Mouse (Mus musculus) thymus, adult 2 months (tissue): ENCODE results near the gene Fem1b.

Source experiments
- CTCF ChIP-seq: fragments of 200-500 bp; IDR thresholded peaks from 2 replicates; pipeline ENCODE4 v1.5.1; 2012; ENCODE audit warnings: mild to moderate bottlenecking, control low read depth, low read length, moderate library complexity, borderline replicate concordance; ENCODE audit not compliant: control insufficient read depth, poor library complexity, insufficient read depth; ENCODE audit errors: extremely low read depth
- POLR2A ChIP-seq: fragments of 200-500 bp; IDR thresholded peaks from 2 replicates; pipeline ENCODE4 v1.6.1; 2012; ENCODE audit warnings: mild to moderate bottlenecking, low read length, control low read depth, moderate library complexity; ENCODE audit not compliant: control insufficient read depth, poor library complexity, insufficient read depth; ENCODE audit errors: extremely low read depth

DNA sequence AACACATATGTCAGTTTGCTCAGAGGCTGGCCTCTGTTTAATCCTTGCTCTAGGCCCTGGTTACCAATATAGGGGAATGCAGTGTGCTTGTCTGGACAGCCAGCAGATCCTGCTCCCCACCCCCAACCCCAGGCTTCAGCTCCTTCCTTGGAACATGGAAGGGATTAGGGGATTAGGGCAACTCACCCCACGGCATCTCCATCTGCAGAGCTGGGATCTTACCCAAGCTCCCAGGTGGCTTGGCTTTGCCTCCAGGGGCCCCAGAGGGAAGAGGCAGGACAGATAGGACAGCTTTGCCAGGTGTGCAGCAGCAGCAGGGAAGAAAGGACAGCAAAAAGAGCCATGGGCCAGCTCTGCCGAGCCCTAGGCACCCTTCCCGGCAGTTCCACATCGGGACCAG is 49.1 kb upstream of the Fem1b start:
- TF ChIP-seq CTCF, result no peak
- TF ChIP-seq POLR2A, result no peak
